Mouse (Mus musculus) liver, embryonic 14.5 days (tissue): Measurements from ENCODE around the gene Gipc2. TPM values are rescaled to one million over a fixed set of nuclear protein-coding genes. Genes with fewer than 3 reads are reported as not detected.

Experiments
- ATAC-seq: fragments of 200-750 bp; cut with Nextera tagmentation; 2 replicates; pipeline ENCODE4 v1.8.0; 2017; ENCODE audit warnings: moderate number of reproducible peaks, mild to moderate bottlenecking, moderate library complexity; ENCODE audit not compliant: insufficient read depth
- DNase-seq, 3 experiments: peaks; one replicate each; pipeline ENCODE4 v3.0.0-alpha.2; 2012 to 2013; ENCODE audit warnings: low read depth in 3 of 3, low spot score in 3 of 3
- H3K27ac ChIP-seq: fragments of 300-500 bp; sonication (generic); 2 replicates; pipeline ENCODE4 v1.5.1; 2014; ENCODE audit warnings: moderate library complexity, mild to moderate bottlenecking, control low read depth, inconsistent platforms
- H3K27me3 ChIP-seq: fragments of 300-500 bp; sonication (generic); 2 replicates; pipeline ENCODE4 v1.6.1; 2014; ENCODE audit warnings: mild to moderate bottlenecking, low read length, moderate library complexity; ENCODE audit not compliant: control insufficient read depth, insufficient read depth
- H3K36me3 ChIP-seq: fragments of 300-500 bp; sonication (generic); replicated peaks from 2 replicates; pipeline ENCODE4 v1.6.1; 2014; ENCODE audit warnings: low read depth; ENCODE audit not compliant: control insufficient read depth, insufficient read depth
- H3K4me1 ChIP-seq, 2 experiments: fragments of 200-500 bp in 1 of 2; fragments of 300-500 bp in 1 of 2; sonication (generic) in 1 of 2; replicated peaks; 2 replicates each; pipeline ENCODE4 v1.6.1; 2012 to 2014; ENCODE audit warnings: antibody characterized with exemption in 1 of 2, inconsistent platforms in 1 of 2, low read length in 1 of 2; ENCODE audit not compliant: control insufficient read depth in 2 of 2, insufficient read depth in 2 of 2
- H3K4me2 ChIP-seq: fragments of 300-500 bp; sonication (generic); 2 replicates; pipeline ENCODE4 v1.6.1; 2014; ENCODE audit warnings: low read depth, mild to moderate bottlenecking, control low read depth, moderate library complexity
- H3K4me3 ChIP-seq, 2 experiments: fragments of 200-500 bp in 1 of 2; fragments of 300-500 bp in 1 of 2; sonication (generic) in 1 of 2; 2 replicates each; pipeline ENCODE4 v1.5.1; 2012 to 2014; ENCODE audit warnings: low read depth in 2 of 2, low read length in 2 of 2, mild to moderate bottlenecking in 2 of 2, control low read depth in 1 of 2, inconsistent platforms in 1 of 2, moderate library complexity in 1 of 2; ENCODE audit not compliant: insufficient read depth in 1 of 2
- H3K9ac ChIP-seq: fragments of 300-500 bp; sonication (generic); replicated peaks from 2 replicates; pipeline ENCODE4 v1.6.1; 2014; ENCODE audit warnings: mild to moderate bottlenecking, control low read depth, moderate library complexity
- H3K9me3 ChIP-seq: fragments of 300-500 bp; sonication (generic); 2 replicates; pipeline ENCODE4 v1.6.1; 2016; ENCODE audit warnings: low read length, mixed read lengths; ENCODE audit not compliant: control insufficient read depth
- CTCF ChIP-seq: IDR thresholded peaks from 2 replicates; pipeline ENCODE4 v1.5.1; 2016; ENCODE audit warnings: antibody characterized with exemption, low read depth, control low read depth
- EP300 ChIP-seq: IDR thresholded peaks from 2 replicates; pipeline ENCODE4 v1.6.1; 2016; ENCODE audit warnings: antibody characterized with exemption, low read depth
- WGBS: fragments of 180-500 bp; shearing (Covaris S2); extraction: QIAGEN DNeasy Blood & Tissue Kit; methylation state at CpG from one replicate; pipeline ENCODE4 v1.1.7; 2014; ENCODE audit not compliant: insufficient replicate concordance; 5-methylcytosine and 5-hydroxymethylcytosine counted together
- polyA plus RNA-seq, 2 experiments: library from polyadenylated mRNA; depleted of rRNA in 1 of 2; stranded (reverse) in 1 of 2; unstranded in 1 of 2; fragments of >200 nt; fragmentation: Nextera tagmentation in 1 of 2; extraction: Ambion mirVana in 1 of 2; gene quantifications; 2 replicates each; pipeline versions ENCODE4 v1.2.1 to v1.2.3; 2012 to 2014

The Gipc2 gene
- polyA plus RNA-seq, 2 experiments, result 7.7 to 16.9 TPM

- H3K4me3 ChIP-seq, result no peak overlapping the region
- H3K9me3 ChIP-seq, result no peaks in the 10 kb centered on the region
- H3K27ac ChIP-seq, result no peak overlapping the region
- DNase-seq (no peak), ATAC-seq (no peak)
- H3K4me1 ChIP-seq, result no peaks in the 10 kb centered on the region; a peak in 2 of 4 replicates
- no peaks in the 10 kb centered on the region for H3K27me3 ChIP-seq
- peaks cover 16% of the 10 kb centered on the region for H3K36me3 ChIP-seq
- WGBS, result 57% methylated on average over 1 of the region's 1 CpGs
- H3K4me2 ChIP-seq, result no peak overlapping the region
- TF ChIP-seq CTCF (no peak), EP300 (no peak)
- no peak overlapping the region for H3K9ac ChIP-seq
Measured at GRCm38 (mm10) chr3:152179285-152179684, 13.3 kb upstream of the Gipc2 start.

- no peak for ATAC-seq
- H3K27ac ChIP-seq, result no peak overlapping the region
- DNase-seq, result no peak
- no peak for TF ChIP-seq CTCF
- TF ChIP-seq EP300, result no peak
- no peak overlapping the region for H3K4me2 ChIP-seq
- WGBS, result 70% methylated on average over 4 of the region's 4 CpGs
- peaks cover 16% of the 10 kb centered on the region for H3K36me3 ChIP-seq
- H3K4me3 ChIP-seq, result no peak overlapping the region
- no peaks in the 10 kb centered on the region for H3K27me3 ChIP-seq
- no peaks in the 10 kb centered on the region; a peak in 2 of 4 replicates for H3K4me1 ChIP-seq
- no peaks in the 10 kb centered on the region for H3K9me3 ChIP-seq
- H3K9ac ChIP-seq, result no peak overlapping the region
Measured at GRCm38 (mm10) chr3:152178816-152179215, 12.8 kb upstream of the Gipc2 start.

GRCm38 (mm10) chr3:152172322-152172935, 6.4 kb upstream of the Gipc2 start:
- no peaks in the 10 kb centered on the region for H3K9me3 ChIP-seq
- no peak overlapping the region for H3K4me2 ChIP-seq
- TF ChIP-seq EP300 (no peak), CTCF (no peak)
- no peak overlapping the region for H3K9ac ChIP-seq
- ATAC-seq (no peak), DNase-seq (no peak)
- peaks cover 0 to 14% of the 10 kb centered on the region in 2 experiments; a peak in 3 of 4 replicates for H3K4me1 ChIP-seq
- peaks cover 7% of the 10 kb centered on the region for H3K27me3 ChIP-seq
- no peaks in the 10 kb centered on the region for H3K36me3 ChIP-seq
- 70% methylated on average over 7 of the region's 7 CpGs for WGBS
- no peak overlapping the region for H3K4me3 ChIP-seq
- H3K27ac ChIP-seq, result no peak overlapping the region

DNA sequence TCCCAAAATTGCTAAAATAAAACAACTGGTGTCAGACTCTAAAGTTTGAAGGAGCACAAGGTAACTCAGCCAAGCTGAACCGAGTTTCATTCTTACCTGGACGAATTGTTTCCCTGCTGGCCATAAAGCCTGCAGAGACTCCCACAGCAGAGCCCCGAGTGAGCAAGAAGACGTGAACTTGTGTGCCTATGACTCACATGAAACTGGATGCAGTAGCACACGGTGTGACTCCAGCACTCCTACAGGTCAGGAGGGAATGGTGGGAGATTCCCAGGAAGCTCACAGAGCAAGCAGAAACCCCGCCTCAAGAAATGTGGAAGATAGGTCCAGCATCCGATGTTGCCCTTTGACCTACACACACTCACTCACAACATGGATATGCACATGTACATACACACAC, 5.8 kb upstream of the Gipc2 start:
- Histone ChIP-seq H3K4me2 (no peak overlapping the region), H3K27ac (no peak overlapping the region), H3K27me3 (peaks cover 12% of the 10 kb centered on the region), H3K9me3 (no peaks in the 10 kb centered on the region), H3K36me3 (no peaks in the 10 kb centered on the region), H3K4me1 (peaks cover 0 to 14% of the 10 kb centered on the region in 2 experiments; a peak in 3 of 4 replicates), H3K4me3 (no peak overlapping the region), H3K9ac (no peak overlapping the region)
- TF ChIP-seq CTCF (no peak), EP300 (no peak)
- WGBS, result 55% methylated on average over 7 of the region's 7 CpGs
- DNase-seq (no peak), ATAC-seq (no peak)

GRCm38 (mm10) chr3:152171236-152171635, 5.2 kb upstream of the Gipc2 start:
- Histone ChIP-seq H3K9ac (no peak overlapping the region), H3K36me3 (no peaks in the 10 kb centered on the region), H3K4me3 (no peak overlapping the region), H3K27ac (no peak overlapping the region), H3K4me2 (no peak overlapping the region), H3K4me1 (peaks cover 0 to 16% of the 10 kb centered on the region in 2 experiments; a peak in 3 of 4 replicates), H3K9me3 (no peaks in the 10 kb centered on the region), H3K27me3 (peaks cover 18% of the 10 kb centered on the region)
- WGBS, result 29% methylated on average over 2 of the region's 2 CpGs
- DNase-seq (no peak), ATAC-seq (no peak)
- TF ChIP-seq EP300 (no peak), CTCF (no peak)
